ENCODE assay signal across 8 mouse cellular contexts in the genomic region with DNA sequence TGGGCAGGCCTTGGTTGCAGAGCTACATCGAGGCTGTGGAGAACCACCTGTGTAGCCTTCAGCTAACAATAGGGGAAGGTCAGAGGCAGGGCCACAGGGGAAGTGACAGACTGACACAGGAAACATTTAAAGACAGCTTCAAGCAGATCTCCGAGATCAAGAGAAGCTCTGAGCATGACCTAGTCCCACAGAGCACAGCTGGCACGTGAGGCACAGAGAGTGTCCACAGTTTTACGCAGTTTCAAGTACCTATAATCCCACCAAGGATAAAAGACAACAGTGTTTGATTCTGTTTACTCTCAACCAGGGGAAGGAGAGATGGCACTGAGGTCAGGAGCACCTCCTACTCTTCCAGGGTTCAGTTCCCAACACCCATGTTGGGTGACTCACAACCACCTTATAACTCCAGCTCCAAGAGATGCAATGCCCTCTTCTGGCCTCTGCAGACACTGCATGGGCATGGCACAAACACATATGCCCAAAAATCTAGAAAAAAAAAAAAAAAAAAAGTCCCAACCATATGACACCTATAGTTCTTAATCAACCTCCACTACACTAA.
A peak's percentile ranks its signal among the peaks of the same experiment; 100 is the strongest.
DNase-seq lines count a peak whose midpoint lies in the region; ATAC-seq and TF ChIP-seq lines count a peak whose summit lies in the region.

No protein-coding gene starts in this region.

- H3K79me2 ChIP-seq in C2C12 (ENCODE audit: control insufficient read depth, insufficient read depth), result peaks cover 96% of the 10 kb centered on the region

- peak; percentile 4 for TF ChIP-seq CTCF in C2C12 (IDR thresholded peaks at IDR 0.05; ENCODE audit: control insufficient read depth, insufficient read depth, insufficient read length)

- intact Hi-C loops in heart, postnatal 36 days (cut with DNase I), result loop anchor here (2.0 kb wide), 1 partner anchor 20 kb away; no protein-coding TSS in a partner anchor

- no peak overlapping the region for H3ac ChIP-seq in C2C12 (ENCODE audit: control insufficient read depth, insufficient read length, low read depth)

- 53% methylated on average over 4 of the region's 4 CpGs for WGBS in heart, embryonic 15.5 days

- peaks cover 75% of the 10 kb centered on the region for H3K4me1 ChIP-seq in heart, embryonic 15.5 days (replicated peaks)
- H3K4me1 ChIP-seq in brown adipose tissue, adult 24 weeks (ENCODE audit: control insufficient read depth, insufficient read depth, insufficient read length, low read length), result peaks cover 56% of the 10 kb centered on the region

- no peak overlapping the region for H3K4me3 ChIP-seq in heart, embryonic 15.5 days
- no peak overlapping the region for H3K4me3 ChIP-seq in C2C12 (ENCODE audit: insufficient read depth, poor library complexity, severe bottlenecking)
- no peak overlapping the region for H3K4me3 ChIP-seq in brown adipose tissue, adult 24 weeks (ENCODE audit: insufficient read depth, low read depth, low read length)

- H3K4me2 ChIP-seq in heart, embryonic 15.5 days, result no peak overlapping the region

- no peak for ATAC-seq in heart, embryonic 15.5 days (replicated peaks; ENCODE audit: insufficient number of reproducible peaks, insufficient read depth, low FRiP score, low read depth)
- ATAC-seq in megakaryocyte progenitor cell, adult 5-6 weeks (replicated peaks; ENCODE audit: poor library complexity), result peak; percentile 9; the same call in 1 of the 2 replicates

- no peaks in the 10 kb centered on the region for H3K9me3 ChIP-seq in heart, embryonic 15.5 days (replicated peaks)

- peaks cover 3% of the 10 kb centered on the region; the same call in 1 of the 2 replicates for H3K36me3 ChIP-seq in heart, embryonic 15.5 days
- H3K36me3 ChIP-seq in C2C12 (ENCODE audit: control insufficient read depth, insufficient read depth), result peaks cover 3% of the 10 kb centered on the region

- peaks cover 75% of the 10 kb centered on the region for H3K79me3 ChIP-seq in C2C12 (ENCODE audit: low read depth)

- peak overlapping the region; percentile 49; the same call in 1 of the 2 replicates for H3K27ac ChIP-seq in heart, embryonic 15.5 days
- peak overlapping the region; percentile 91 for H3K27ac ChIP-seq in brown adipose tissue, adult 24 weeks (replicated peaks; ENCODE audit: low read depth, low read length)

- H3K27me3 ChIP-seq in heart, embryonic 15.5 days, result no peaks in the 10 kb centered on the region
- no peaks in the 10 kb centered on the region for H3K27me3 ChIP-seq in C2C12 (ENCODE audit: control insufficient read depth, insufficient read depth, insufficient read length)

- H3K9ac ChIP-seq in heart, embryonic 15.5 days, result no peak overlapping the region

- DNase-seq in heart, postnatal 36 days, result no peak
- DNase-seq in right cerebral cortex, adult 2 months (ENCODE audit: low spot score in 2 of 2), result no peak
- no peak for DNase-seq in left cerebral cortex, adult 11 months (ENCODE audit: low spot score)
- DNase-seq in embryo, embryonic 9.5 days (ENCODE audit: extremely low spot score), result no peak

TF ChIP-seq in C2C12, 6 proteins besides CTCF, POLR2A, EP300 and RAD21:
- TF ChIP-seq MYOG (IDR thresholded peaks at IDR 0.05; ENCODE audit: control insufficient read depth, extremely low read depth, insufficient read length) (no peak), CEBPB (IDR thresholded peaks at IDR 0.05; ENCODE audit: low read depth) (no peak), MYOD1 (IDR thresholded peaks at IDR 0.05; ENCODE audit: control insufficient read depth, insufficient read length, low read depth) (no peak), MAX (IDR thresholded peaks at IDR 0.05) (no peak), USF1 (IDR thresholded peaks at IDR 0.05; ENCODE audit: low read depth) (no peak), FOSL1 (IDR thresholded peaks at IDR 0.05; ENCODE audit: insufficient read depth, low read length, poor library complexity, severe bottlenecking) (no peak)
